Comparison of ENCODE assay signal across 10 mouse cellular contexts in genomic region chr10:61343950-61344349, GRCm38 (mm10). TPM values are rescaled to one million over a fixed set of nuclear protein-coding genes. Genes with fewer than 3 reads are reported as not detected.
A peak's percentile ranks its signal among the peaks of the same experiment; 100 is the strongest.
DNase-seq lines count a peak whose midpoint lies in the region; ATAC-seq and TF ChIP-seq lines count a peak whose summit lies in the region.
"Had no signal": no experiment of that assay in that cellular context is flagged by ENCODE, and none has a peak within 500 bp of the region (broad histone marks: within the 10 kb centered on the region; RNA-seq: fewer than 3 reads in every experiment).

No protein-coding gene starts in this region.

- H3K4me3 ChIP-seq in intestine, postnatal 0 days (ENCODE audit: low read depth, low read length) = no peak overlapping the region
- H3K4me3 ChIP-seq in intestine, embryonic 15.5 days (replicated peaks) = no peak overlapping the region
- no peak overlapping the region for H3K4me3 ChIP-seq in liver, embryonic 13.5 days (replicated peaks)
- H3K4me3 ChIP-seq: erythroblast, embryonic 14.5 days; neural tube, embryonic 12.5 days had no signal

- H3K27ac ChIP-seq in intestine, postnatal 0 days (ENCODE audit: low read depth, low read length) = no peak overlapping the region
- no peak overlapping the region for H3K27ac ChIP-seq in intestine, embryonic 15.5 days
- H3K27ac ChIP-seq in liver, embryonic 13.5 days = no peak overlapping the region
- H3K27ac ChIP-seq: neural tube, embryonic 12.5 days had no signal

- no peak for ATAC-seq in intestine, postnatal 0 days
- ATAC-seq in intestine, embryonic 15.5 days = no peak
- ATAC-seq in liver, embryonic 13.5 days (ENCODE audit: low read depth) = no peak

- WGBS in intestine, postnatal 0 days = 66% methylated on average over 8 of the region's 8 CpGs
- whole genome bisulfite sequencing in intestine, embryonic 15.5 days = 64% methylated on average over 8 of the region's 8 CpGs
- 33% methylated on average over 8 of the region's 8 CpGs for WGBS in liver, embryonic 13.5 days (ENCODE audit: insufficient replicate concordance)

- H3K4me1 ChIP-seq in intestine, postnatal 0 days (replicated peaks; ENCODE audit: control insufficient read depth, insufficient read depth, low read length) = no peaks in the 10 kb centered on the region; the same call in 1 of the 2 replicates
- peaks cover 12% of the 10 kb centered on the region for H3K4me1 ChIP-seq in intestine, embryonic 15.5 days (replicated peaks)
- H3K4me1 ChIP-seq in liver, embryonic 13.5 days (replicated peaks) = peaks cover 17% of the 10 kb centered on the region

- no peak overlapping the region for H3K9ac ChIP-seq in intestine, postnatal 0 days (ENCODE audit: low read depth, low read length)
- no peak overlapping the region for H3K9ac ChIP-seq in intestine, embryonic 15.5 days
- no peak overlapping the region for H3K9ac ChIP-seq in liver, embryonic 13.5 days
- H3K9ac ChIP-seq: neural tube, embryonic 12.5 days had no signal

- no peaks in the 10 kb centered on the region for H3K36me3 ChIP-seq in intestine, postnatal 0 days (ENCODE audit: control insufficient read depth, insufficient read depth)
- peaks cover 3% of the 10 kb centered on the region; the same call in 1 of the 2 replicates for H3K36me3 ChIP-seq in intestine, embryonic 15.5 days
- peaks cover 9% of the 10 kb centered on the region for H3K36me3 ChIP-seq in liver, embryonic 13.5 days

- H3K4me2 ChIP-seq in intestine, postnatal 0 days (replicated peaks; ENCODE audit: low read depth) = no peak overlapping the region
- no peak overlapping the region for H3K4me2 ChIP-seq in intestine, embryonic 15.5 days (replicated peaks)
- no peak overlapping the region for H3K4me2 ChIP-seq in liver, embryonic 13.5 days
- H3K4me2 ChIP-seq: neural tube, embryonic 12.5 days had no signal

- no peaks in the 10 kb centered on the region for H3K9me3 ChIP-seq in intestine, postnatal 0 days (ENCODE audit: control insufficient read depth)
- H3K9me3 ChIP-seq in intestine, embryonic 15.5 days = no peaks in the 10 kb centered on the region
- H3K9me3 ChIP-seq in liver, embryonic 13.5 days (replicated peaks) = no peaks in the 10 kb centered on the region
- H3K9me3 ChIP-seq: neural tube, embryonic 12.5 days had no signal

- no peaks in the 10 kb centered on the region for H3K27me3 ChIP-seq in intestine, postnatal 0 days (replicated peaks; ENCODE audit: control insufficient read depth, insufficient read depth, low read length)
- no peaks in the 10 kb centered on the region for H3K27me3 ChIP-seq in intestine, embryonic 15.5 days (replicated peaks)
- H3K27me3 ChIP-seq in liver, embryonic 13.5 days = peaks cover 3% of the 10 kb centered on the region; the same call in 1 of the 2 replicates
- H3K27me3 ChIP-seq: neural tube, embryonic 12.5 days had no signal

- peak; percentile 90 for TF ChIP-seq CTCF in intestine, postnatal 0 days (IDR thresholded peaks at IDR 0.05; ENCODE audit: low read depth)

- DNase-seq in adrenal gland, adult (ENCODE audit: inconsistent age in 2 of 2, low spot score in 1 of 2) = peak; percentile 48 to 88
- peak; percentile 74 for DNase-seq in embryo, embryonic 10 days (ENCODE audit: low spot score)
- peak; percentile 82 for DNase-seq in kidney, postnatal 10 days
- peak; percentile 34 for DNase-seq in liver, embryonic 13.5 days
- DNase-seq in right cerebral cortex, adult 18-20 months = peak; percentile 46
- DNase-seq in urinary bladder, postnatal 25 days (ENCODE audit: low spot score) = peak; percentile 76

RNA-seq across cellular contexts. Expression of gene Pald1, which starts 39.4 kb away (rescaled TPM):
- 4.1 and 4.4 TPM in 2 replicates for polyA plus RNA-seq in intestine, postnatal 0 days (2015; fragmentation: Nextera tagmentation; extraction: Ambion mirVana)
- polyA plus RNA-seq in intestine, embryonic 15.5 days (2015; fragmentation: Nextera tagmentation; extraction: Ambion mirVana) = 14.5 and 16.3 TPM in 2 replicates
- 6.1 and 7.7 TPM in 2 replicates for polyA plus RNA-seq in liver, embryonic 13.5 days (2015; fragmentation: Nextera tagmentation; extraction: Ambion mirVana)

RNA-seq across cellular contexts. Expression of gene Prf1, which starts 46.3 kb away (rescaled TPM):
- not detected in 2 replicates for polyA plus RNA-seq in intestine, postnatal 0 days (2015; fragmentation: Nextera tagmentation; extraction: Ambion mirVana)
- 0.06 TPM in 1 of 2 replicates, not detected in the other for polyA plus RNA-seq in intestine, embryonic 15.5 days (2015; fragmentation: Nextera tagmentation; extraction: Ambion mirVana)
- polyA plus RNA-seq in liver, embryonic 13.5 days (2015; fragmentation: Nextera tagmentation; extraction: Ambion mirVana) = not detected in 2 replicates
- polyA plus RNA-seq: erythroblast, embryonic 14.5 days; neural tube, embryonic 12.5 days had no signal
